Mouse (Mus musculus) gastrocnemius, adult 8-10 months (tissue): Measurements from ENCODE around the gene Zbtb40. TPM values are rescaled to one million over a fixed set of nuclear protein-coding genes. Genes with fewer than 3 reads are reported as not detected.

Experiments
- DNase-seq, 2 experiments: peaks; one replicate each; pipeline ENCODE4 v3.0.0; 2022; ENCODE audit warnings: low spot score in 2 of 2
- total RNA-seq, 4 experiments: library from RNA; stranded (reverse); gene quantifications; 2 replicates each; pipeline ENCODE4 v1.2.4; 2022

The Zbtb40 gene
- total RNA-seq, 4 experiments from 2014 or later = 6.7 to 10.3 (median 8.5) TPM

DNA sequence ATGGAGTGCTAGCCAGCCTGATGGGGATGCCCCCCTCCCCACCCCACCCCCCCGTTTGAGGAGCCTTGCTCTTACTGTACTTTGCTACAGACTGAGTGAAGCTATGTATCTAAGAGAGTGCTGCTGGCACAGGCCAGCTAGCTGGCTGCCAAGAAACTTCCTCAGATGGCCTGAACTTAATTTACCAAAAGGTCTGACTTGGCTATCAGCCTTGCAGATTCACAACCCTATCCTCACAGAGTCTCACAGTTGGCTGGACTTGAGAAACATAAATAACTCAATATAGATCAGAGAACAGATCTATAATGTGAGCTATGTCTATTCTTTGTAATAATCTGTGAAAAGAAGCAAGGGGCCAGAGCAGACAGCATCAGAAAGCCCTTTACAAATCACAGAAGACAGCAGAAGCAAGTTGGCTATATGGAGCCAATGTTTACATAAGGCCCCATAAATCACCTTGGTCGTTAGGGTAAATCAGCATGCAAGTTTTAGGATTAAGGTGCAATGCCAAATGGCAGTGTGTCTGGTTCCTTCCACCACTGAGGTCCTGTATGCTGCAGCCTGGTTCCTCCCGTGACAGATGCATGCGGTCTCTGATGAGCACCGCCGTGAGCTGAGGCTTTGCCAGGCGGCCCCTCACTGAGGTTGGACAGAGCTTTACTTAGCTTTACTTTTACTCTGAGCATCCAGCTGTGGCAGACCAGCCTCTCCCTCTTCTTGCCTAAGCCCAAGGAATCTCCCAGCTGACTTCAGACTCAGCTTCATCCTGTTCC lies 15.3 kb downstream of the Zbtb40 start:
- no peak for DNase-seq

GRCm38 (mm10) chr4:137032456-137032855 lies 16.1 kb downstream of the Zbtb40 start:
- DNase-seq = no peak

- DNase-seq = no peak
Observed at GRCm38 (mm10) chr4:137031319-137031718, 17.3 kb downstream of the Zbtb40 start.

GRCm38 (mm10) chr4:137029348-137029747 lies 19.3 kb downstream of the Zbtb40 start:
- DNase-seq = no peak

DNA sequence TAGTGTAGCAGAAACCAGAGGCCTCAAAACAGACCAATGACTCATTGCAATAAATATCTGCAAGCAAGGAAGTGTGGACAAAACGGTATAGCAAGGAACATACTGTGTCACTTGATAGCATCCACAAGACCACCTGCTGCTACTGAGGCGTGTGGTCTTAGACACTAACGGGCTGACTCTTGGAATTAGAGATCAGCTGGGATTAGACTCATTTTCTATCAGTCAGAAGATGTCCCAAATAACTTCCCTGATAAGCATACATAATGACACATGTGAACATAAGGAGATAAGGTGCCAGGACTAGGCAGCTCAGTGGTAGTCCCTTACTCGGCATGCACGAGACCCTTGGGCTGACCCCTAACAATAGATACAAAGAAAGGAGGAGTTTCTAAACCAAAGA lies 21.6 kb downstream of the Zbtb40 start:
- no peak for DNase-seq

- DNase-seq = no peak
Observed at GRCm38 (mm10) chr4:137025570-137025969, 23.0 kb downstream of the Zbtb40 start.

DNA sequence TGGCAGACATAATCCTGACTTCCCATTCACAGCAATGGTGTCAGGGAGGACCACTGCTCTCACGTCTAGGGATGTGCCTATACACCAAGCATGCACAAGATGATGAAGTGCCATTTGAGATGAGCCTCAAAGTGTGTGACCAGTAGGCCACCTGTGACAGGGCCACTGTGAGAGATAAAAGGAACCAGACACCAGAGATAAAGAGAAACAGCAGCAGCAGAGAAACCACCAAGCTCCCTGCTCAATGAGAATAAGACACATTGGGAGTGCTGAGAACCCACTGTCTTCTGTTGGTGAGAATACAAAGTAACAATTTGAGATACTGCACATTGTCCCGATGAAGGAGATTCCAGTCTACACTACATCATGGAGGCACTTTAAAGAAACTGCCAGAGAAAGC lies 23.5 kb downstream of the Zbtb40 start:
- no peak for DNase-seq

DNA sequence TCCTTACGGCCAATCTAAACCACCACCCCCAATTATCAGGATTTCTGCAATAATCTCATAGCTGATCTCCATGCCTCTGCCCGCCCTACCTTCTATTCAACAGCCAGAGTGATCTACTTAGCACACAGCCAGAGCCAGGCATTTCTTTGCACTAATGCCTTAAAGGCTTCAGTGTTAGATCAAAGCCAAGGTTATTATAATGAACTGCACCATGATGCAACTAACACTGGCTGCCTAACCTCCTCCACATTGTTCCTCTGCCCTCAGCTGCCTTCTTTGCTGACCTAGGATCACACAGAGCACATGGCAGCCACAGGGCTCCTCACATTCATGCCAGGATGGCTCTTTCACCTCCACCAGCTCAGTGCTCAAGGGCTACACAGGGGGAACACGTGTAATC lies 28.5 kb downstream of the Zbtb40 start:
- no peak for DNase-seq

DNA sequence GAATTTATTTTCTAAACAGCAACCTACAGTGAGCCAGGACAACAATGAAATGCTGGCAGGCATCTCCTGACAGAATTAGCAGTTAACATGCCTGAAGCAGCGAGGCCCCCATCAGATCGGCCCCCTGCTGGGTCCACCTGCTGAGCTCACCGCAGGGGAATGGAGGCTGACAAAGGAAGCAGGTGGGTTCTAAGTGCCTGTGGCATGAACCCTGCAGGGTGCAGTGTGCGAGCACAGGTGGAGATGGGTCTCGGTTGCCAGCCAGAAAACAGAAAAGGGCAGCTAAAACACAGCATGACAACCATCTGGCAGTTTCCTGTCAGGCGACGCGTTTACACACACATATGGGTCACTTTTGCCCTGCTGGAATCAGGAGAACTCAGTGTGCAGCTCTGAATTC lies 32.7 kb downstream of the Zbtb40 start:
- no peak for DNase-seq

GRCm38 (mm10) chr4:137015476-137015856 lies 33.1 kb downstream of the Zbtb40 start:
- no peak for DNase-seq

DNA sequence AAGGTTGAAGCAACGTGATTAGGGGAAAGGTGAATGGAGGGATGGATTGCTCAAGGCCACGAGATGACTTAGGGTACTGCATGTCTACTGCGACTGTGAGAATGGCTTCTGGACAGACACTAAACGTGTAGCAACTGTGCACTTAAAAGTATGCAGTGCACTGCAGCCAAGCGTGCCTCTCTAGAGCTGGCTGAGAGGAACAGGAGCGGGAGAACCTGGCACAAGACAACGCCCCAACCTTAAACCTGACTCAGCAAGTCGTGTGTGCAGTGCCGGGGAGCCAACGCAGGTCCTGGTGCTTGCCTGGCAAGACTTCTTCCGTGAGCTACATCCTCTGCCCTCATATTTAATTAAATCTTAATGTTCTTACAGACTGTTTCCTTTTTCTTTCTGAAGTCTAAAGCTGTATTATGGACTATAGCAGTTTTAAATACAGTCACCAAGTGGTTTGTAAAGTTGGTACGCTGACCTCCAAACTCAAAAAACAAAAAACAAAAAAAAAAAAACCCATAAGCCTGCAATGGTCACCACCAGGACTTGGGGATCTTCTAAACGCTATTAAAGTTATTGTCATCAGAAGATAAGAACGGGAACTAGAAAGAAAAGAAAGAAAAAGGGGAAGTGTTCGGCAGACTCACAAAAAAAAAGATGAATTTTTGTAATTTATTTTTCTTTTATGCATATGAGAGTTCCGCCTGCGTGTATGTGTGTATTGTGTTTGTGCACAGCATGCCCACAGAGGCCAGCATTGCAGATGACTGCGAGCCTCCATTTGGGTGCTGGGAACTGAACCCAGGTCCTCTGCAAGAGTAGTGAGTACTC lies 33.7 kb downstream of the Zbtb40 start:
- DNase-seq = no peak

- DNase-seq = no peak
Observed at GRCm38 (mm10) chr4:137014124-137014523, 34.5 kb downstream of the Zbtb40 start.

DNA sequence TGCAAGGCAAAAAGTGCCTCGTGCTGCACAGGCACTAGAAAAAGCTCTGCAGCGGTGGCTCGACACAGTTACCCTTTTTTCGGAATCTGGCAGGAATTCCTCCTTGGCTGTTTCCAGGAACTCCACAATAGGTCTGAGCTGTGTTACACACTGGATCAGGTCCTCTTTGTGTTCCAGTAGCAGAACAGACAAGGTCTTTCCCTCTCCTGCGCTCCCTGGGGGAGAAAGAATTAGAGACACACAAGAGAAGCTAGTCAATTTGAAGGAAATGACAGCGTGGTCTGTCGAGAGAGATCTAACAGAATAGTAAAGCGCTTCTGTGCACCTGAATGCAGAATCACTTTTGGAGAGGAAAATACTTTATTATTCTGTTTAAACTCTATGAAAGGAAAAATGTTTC lies 41.6 kb downstream of the Zbtb40 start:
- DNase-seq = no peak

DNA sequence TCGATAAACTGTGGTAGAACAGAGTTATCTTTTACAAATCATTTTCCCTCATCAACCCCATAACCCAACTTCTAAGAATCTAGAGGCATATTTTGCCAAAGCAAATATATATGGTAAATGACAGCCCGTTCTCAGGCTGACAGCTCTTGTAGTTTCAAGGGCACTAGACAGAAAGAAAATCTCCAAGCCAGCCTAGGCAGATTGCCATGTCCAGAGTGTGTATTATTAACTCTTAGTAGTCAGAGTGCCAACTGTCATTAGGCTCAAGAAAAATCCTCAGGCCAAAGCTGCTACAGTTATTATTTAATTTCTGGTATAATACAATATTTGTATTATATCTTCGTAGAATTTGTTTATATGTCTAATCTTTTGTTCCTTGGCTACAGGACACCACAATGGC lies 46.8 kb downstream of the Zbtb40 start:
- no peak for DNase-seq

DNA sequence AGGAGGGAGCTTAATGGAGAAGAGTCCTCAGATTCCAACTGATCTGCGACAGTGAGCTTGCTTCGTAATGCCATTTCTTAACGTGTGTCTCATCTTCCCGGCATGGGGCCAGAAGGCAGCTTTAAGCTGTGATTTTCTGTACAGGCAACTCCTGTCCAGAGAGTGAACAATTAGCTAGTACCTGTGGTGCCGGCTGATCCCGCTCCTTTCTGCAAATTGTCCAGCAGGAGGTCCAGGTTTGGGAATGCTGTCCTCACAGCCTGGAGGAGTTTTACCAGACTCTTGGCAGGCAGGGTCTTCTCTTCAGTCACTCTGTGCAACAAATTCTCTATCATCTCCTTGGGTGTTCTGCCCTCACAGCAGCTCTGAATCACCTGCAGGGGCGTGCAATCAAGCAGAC lies 47.6 kb downstream of the Zbtb40 start:
- DNase-seq = no peak

DNA sequence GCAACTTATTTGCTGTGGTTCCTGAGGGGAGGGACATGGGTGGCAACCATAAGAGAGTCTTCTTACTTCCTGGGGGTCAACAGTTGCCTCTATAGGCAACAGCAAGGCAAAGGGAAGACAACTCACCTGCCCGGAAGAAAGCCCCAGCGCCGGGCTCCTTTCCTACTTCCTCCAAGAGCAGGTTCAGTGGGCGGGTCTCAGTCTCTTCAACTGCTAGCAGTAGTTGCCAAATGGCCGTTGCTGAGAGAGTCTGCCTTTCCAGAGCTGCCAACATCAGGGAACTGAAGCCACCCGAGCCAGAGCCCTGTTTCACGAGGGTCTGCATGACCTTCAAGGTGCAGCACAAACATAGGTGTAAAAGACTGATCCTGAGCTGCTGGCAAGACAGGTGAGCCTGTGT lies 50.2 kb downstream of the Zbtb40 start:
- DNase-seq = no peak

GRCm38 (mm10) chr4:136997723-136998345 lies 50.8 kb downstream of the Zbtb40 start:
- no peak for DNase-seq

- DNase-seq = no peak
Observed at GRCm38 (mm10) chr4:136996933-136997332, 51.7 kb downstream of the Zbtb40 start.

DNA sequence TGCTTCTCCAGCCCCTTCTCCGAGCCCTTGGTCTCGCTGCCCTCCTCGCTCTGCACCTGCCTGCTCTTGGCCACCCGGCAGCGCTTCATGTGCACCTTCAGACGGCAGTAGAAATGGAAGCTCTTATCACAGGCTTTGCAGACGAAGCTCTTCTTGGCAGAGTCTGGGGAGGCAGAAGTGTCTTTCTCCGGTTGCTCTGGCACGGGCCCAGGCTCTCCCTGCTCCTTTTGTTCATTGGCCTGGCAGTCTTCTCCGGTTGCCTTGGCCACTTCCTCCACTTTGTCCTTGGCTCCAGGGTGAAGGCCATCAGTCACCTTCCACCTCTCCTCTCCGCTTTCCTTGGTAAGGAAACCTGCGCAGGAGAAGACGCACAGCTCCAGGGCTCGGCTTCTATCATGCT lies 53.2 kb downstream of the Zbtb40 start:
- DNase-seq = no peak

GRCm38 (mm10) chr4:136981993-136982695 lies 66.5 kb downstream of the Zbtb40 start:
- no peak for DNase-seq

GRCm38 (mm10) chr4:136981347-136981746 lies 67.3 kb downstream of the Zbtb40 start:
- DNase-seq = no peak

GRCm38 (mm10) chr4:136980921-136981320 lies 67.7 kb downstream of the Zbtb40 start:
- no peak for DNase-seq
